Mouse (Mus musculus) ES-E14 (cell line): ENCODE measurements at regions not wholly inside any gene's neighbourhood (a gene's known extent, or its start where the extent isn't known, plus 50 kb on each side); places are given as distances from the start of the nearest gene placed in this dataset.

Experiments
- CHD2 ChIP-seq: IDR thresholded peaks from 2 replicates; pipeline ENCODE4 v1.6.1; 2014; ENCODE audit warnings: mild to moderate bottlenecking, low read depth, low read length, inconsistent platforms
- HCFC1 ChIP-seq: IDR thresholded peaks from 2 replicates; pipeline ENCODE4 v1.6.1; 2012; ENCODE audit warnings: low read length, inconsistent platforms, borderline replicate concordance; ENCODE audit not compliant: insufficient read depth
- ZNF384 ChIP-seq: IDR thresholded peaks from 2 replicates; pipeline ENCODE4 v1.6.1; 2012; ENCODE audit warnings: low read depth, low read length, inconsistent platforms

DNA sequence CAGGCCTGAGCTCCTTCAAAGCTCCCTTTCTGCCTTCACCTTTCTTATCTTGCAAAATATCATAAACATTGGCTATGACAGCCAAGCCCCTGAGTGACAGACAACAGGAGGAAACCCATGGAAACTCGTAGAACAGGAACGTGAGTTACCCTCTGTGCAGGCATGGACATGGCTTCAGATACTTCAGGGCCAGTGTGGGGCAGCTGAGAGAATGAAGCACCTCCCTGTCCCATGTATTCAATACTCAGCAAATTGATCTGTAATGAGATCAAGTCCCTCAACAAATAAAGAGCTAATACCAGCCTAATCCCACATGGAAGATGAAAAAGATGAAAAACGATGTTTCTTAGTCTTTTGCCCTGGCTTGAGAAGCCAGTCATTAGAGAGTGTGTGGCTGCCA is 249.5 kb downstream of the Maf start:
- TF ChIP-seq CHD2: no peak
- TF ChIP-seq ZNF384: no peak
- no peak for TF ChIP-seq HCFC1
